Mouse (Mus musculus): ENCODE results near the gene Faim2.
A peak's percentile ranks its signal among the peaks of the same experiment; 100 is the strongest.

The Faim2 gene

GRCm38 (mm10) chr15:99527629-99528353, at the start of gene Faim2:
Gene Faim2 (minus strand): TSS chr15:99528165.
- DNase-seq (ENCODE audit: extremely low read depth, insufficient read length, low spot score): no peak

- DNase-seq (ENCODE audit: extremely low read depth, insufficient read length, low spot score): no peak
These were observed 41.2 kb upstream of the Faim2 start for GRCm38 (mm10) chr15:99569123-99569522.

- DNase-seq (ENCODE audit: extremely low read depth, insufficient read length, low spot score): no peak
These were observed 40.7 kb upstream of the Faim2 start for GRCm38 (mm10) chr15:99568682-99569081.

GRCm38 (mm10) chr15:99567371-99567770, 39.4 kb upstream of the Faim2 start:
- no peak for DNase-seq (ENCODE audit: extremely low read depth, insufficient read length, low spot score)

- DNase-seq (ENCODE audit: extremely low read depth, insufficient read length, low spot score): peak; percentile 39
These were observed 32.3 kb upstream of the Faim2 start for GRCm38 (mm10) chr15:99560246-99560645.

GRCm38 (mm10) chr15:99558947-99559346, 31.0 kb upstream of the Faim2 start:
- no peak for DNase-seq (ENCODE audit: extremely low read depth, insufficient read length, low spot score)

- DNase-seq (ENCODE audit: extremely low read depth, insufficient read length, low spot score): peak; percentile 85
These were observed 25.8 kb upstream of the Faim2 start for GRCm38 (mm10) chr15:99553767-99554166.

- no peak for DNase-seq (ENCODE audit: extremely low read depth, insufficient read length, low spot score)
These were observed 21.9 kb upstream of the Faim2 start for GRCm38 (mm10) chr15:99549901-99550300.

GRCm38 (mm10) chr15:99547732-99548131, 19.8 kb upstream of the Faim2 start:
- DNase-seq (ENCODE audit: extremely low read depth, insufficient read length, low spot score): peak; percentile 74

GRCm38 (mm10) chr15:99546596-99546995, 18.6 kb upstream of the Faim2 start:
- DNase-seq (ENCODE audit: extremely low read depth, insufficient read length, low spot score): no peak

GRCm38 (mm10) chr15:99544047-99544446, 16.1 kb upstream of the Faim2 start:
- DNase-seq (ENCODE audit: extremely low read depth, insufficient read length, low spot score): no peak

GRCm38 (mm10) chr15:99539891-99540290, 11.9 kb upstream of the Faim2 start:
- DNase-seq (ENCODE audit: extremely low read depth, insufficient read length, low spot score): no peak

- DNase-seq (ENCODE audit: extremely low read depth, insufficient read length, low spot score): no peak
These were observed 9.2 kb upstream of the Faim2 start for GRCm38 (mm10) chr15:99536889-99537862.

- DNase-seq (ENCODE audit: extremely low read depth, insufficient read length, low spot score): no peak
These were observed 4.1 kb upstream of the Faim2 start for GRCm38 (mm10) chr15:99532023-99532422.

- peak; percentile 68 for DNase-seq (ENCODE audit: extremely low read depth, insufficient read length, low spot score)
These were observed 3.2 kb upstream of the Faim2 start for GRCm38 (mm10) chr15:99531146-99531545.

- no peak for DNase-seq (ENCODE audit: extremely low read depth, insufficient read length, low spot score)
These were observed 1.3 kb downstream of the Faim2 start for GRCm38 (mm10) chr15:99526681-99527080.

GRCm38 (mm10) chr15:99520306-99520705, 7.7 kb downstream of the Faim2 start:
- no peak for DNase-seq (ENCODE audit: extremely low read depth, insufficient read length, low spot score)

- no peak for DNase-seq (ENCODE audit: extremely low read depth, insufficient read length, low spot score)
These were observed 8.3 kb downstream of the Faim2 start for GRCm38 (mm10) chr15:99519626-99520025.

GRCm38 (mm10) chr15:99517715-99518114, 10.2 kb downstream of the Faim2 start:
- no peak for DNase-seq (ENCODE audit: extremely low read depth, insufficient read length, low spot score)

GRCm38 (mm10) chr15:99516715-99517114, 11.2 kb downstream of the Faim2 start:
- DNase-seq (ENCODE audit: extremely low read depth, insufficient read length, low spot score): no peak

GRCm38 (mm10) chr15:99511797-99512525, 16.0 kb downstream of the Faim2 start:
- DNase-seq (ENCODE audit: extremely low read depth, insufficient read length, low spot score): no peak
